Mouse (Mus musculus) hindbrain, postnatal 0 days (tissue): ENCODE results near the gene Acadvl. TPM values are rescaled to one million over a fixed set of nuclear protein-coding genes. Genes with fewer than 3 reads are reported as not detected.

Source experiments
- ATAC-seq: fragments of 200-750 bp; cut with Nextera tagmentation; 2 replicates; pipeline ENCODE4 v1.8.0; 2017; ENCODE audit warnings: mild to moderate bottlenecking, moderate TSS enrichment, moderate library complexity
- DNase-seq: peaks from one replicate; pipeline ENCODE4 v3.0.0-alpha.2; 2015; ENCODE audit warnings: low spot score
- H3K27ac ChIP-seq: fragments of 300-500 bp; sonication (generic); 2 replicates; pipeline ENCODE4 v1.5.1; 2014; ENCODE audit warnings: mild to moderate bottlenecking
- H3K27me3 ChIP-seq: fragments of 300-500 bp; sonication (generic); 2 replicates; pipeline ENCODE4 v1.6.1; 2014; ENCODE audit warnings: low read length, mixed read lengths; ENCODE audit not compliant: insufficient read depth
- H3K36me3 ChIP-seq: fragments of 300-500 bp; sonication (generic); 2 replicates; pipeline ENCODE4 v1.6.1; 2014; ENCODE audit warnings: low read length, mixed read lengths; ENCODE audit not compliant: insufficient read depth
- H3K4me1 ChIP-seq: fragments of 300-500 bp; sonication (generic); 2 replicates; pipeline ENCODE4 v1.6.1; 2014; ENCODE audit warnings: antibody characterized with exemption, low read length, mixed read lengths; ENCODE audit not compliant: insufficient read depth
- H3K4me2 ChIP-seq: fragments of 300-500 bp; sonication (generic); 2 replicates; pipeline ENCODE4 v1.6.1; 2014; ENCODE audit warnings: low read depth, mild to moderate bottlenecking, low read length, moderate library complexity, mixed read lengths
- H3K4me3 ChIP-seq: fragments of 300-500 bp; sonication (generic); 2 replicates; pipeline ENCODE4 v1.5.1; 2014; ENCODE audit warnings: low read length
- H3K9ac ChIP-seq: fragments of 300-500 bp; sonication (generic); replicated peaks from 2 replicates; pipeline ENCODE4 v1.6.1; 2014; ENCODE audit warnings: mild to moderate bottlenecking, low read length, moderate library complexity, mixed read lengths
- H3K9me3 ChIP-seq: fragments of 300-500 bp; sonication (generic); 2 replicates; pipeline ENCODE4 v1.6.1; 2016; ENCODE audit warnings: low read length, mixed read lengths
- CTCF ChIP-seq: IDR thresholded peaks from 2 replicates; pipeline ENCODE4 v1.5.1; 2016; ENCODE audit warnings: antibody characterized with exemption, control low read depth, low read depth
- WGBS: fragments of 180-500 bp; shearing (Covaris S2); extraction: QIAGEN DNeasy Blood & Tissue Kit; methylation state at CpG from one replicate; pipeline ENCODE4 v1.1.7; 2014; 5-methylcytosine and 5-hydroxymethylcytosine counted together
- polyA plus RNA-seq: library from polyadenylated mRNA; unstranded; fragments of >200 nt; fragmentation: Nextera tagmentation; extraction: Ambion mirVana; gene quantifications from 2 replicates; pipeline ENCODE4 v1.2.1, GENCODE M21; 2015
- total RNA-seq: library from RNA; depleted of rRNA; stranded (reverse); fragments of >200 nt; gene quantifications from 2 replicates; pipeline ENCODE4 v1.2.3, GENCODE M21; 2014

The Acadvl gene
- total and polyA plus RNA-seq, 2 experiments from 2014 or later: 44.4 to 65.2 TPM

GRCm38 (mm10) chr11:70005521-70005920 lies 9.7 kb downstream of the Acadvl start:
- H3K9ac ChIP-seq: no peak overlapping the region
- no peaks in the 10 kb centered on the region for H3K27me3 ChIP-seq
- H3K27ac ChIP-seq: no peak overlapping the region
- peaks cover 54% of the 10 kb centered on the region for H3K36me3 ChIP-seq
- H3K4me1 ChIP-seq: peaks cover 22% of the 10 kb centered on the region
- no peak overlapping the region for H3K4me2 ChIP-seq
- TF ChIP-seq CTCF: peak; percentile 48
- ATAC-seq (no peak), DNase-seq (no peak)
- no peak overlapping the region for H3K4me3 ChIP-seq
- WGBS: 55% methylated on average over 5 of the region's 5 CpGs
- H3K9me3 ChIP-seq: no peaks in the 10 kb centered on the region

- Histone ChIP-seq H3K4me2 (peak overlapping the region; percentile 92), H3K9me3 (no peaks in the 10 kb centered on the region), H3K36me3 (peaks cover 37% of the 10 kb centered on the region), H3K4me1 (peaks cover 22% of the 10 kb centered on the region), H3K27me3 (no peaks in the 10 kb centered on the region), H3K4me3 (peak overlapping the region; percentile 67), H3K27ac (no peak overlapping the region), H3K9ac (no peak overlapping the region)
- no peak for DNase-seq
- no peak for ATAC-seq
- no peak for TF ChIP-seq CTCF
- 96% methylated on average over 2 of the region's 2 CpGs for WGBS
These were observed 12.7 kb downstream of the Acadvl start for GRCm38 (mm10) chr11:70002471-70002870.

GRCm38 (mm10) chr11:70001865-70002264 lies 13.3 kb downstream of the Acadvl start:
- H3K4me1 ChIP-seq: peaks cover 22% of the 10 kb centered on the region

GRCm38 (mm10) chr11:70001159-70001558 lies 14.1 kb downstream of the Acadvl start:
- peak overlapping the region; percentile 92 for H3K4me2 ChIP-seq
- H3K9ac ChIP-seq: peak overlapping the region; percentile 77
- no peaks in the 10 kb centered on the region for H3K9me3 ChIP-seq
- no peaks in the 10 kb centered on the region for H3K27me3 ChIP-seq
- WGBS: 15% methylated on average over 8 of the region's 8 CpGs
- peak overlapping the region; percentile 88 for H3K27ac ChIP-seq
- peak overlapping the region; percentile 67 for H3K4me3 ChIP-seq
- TF ChIP-seq CTCF: no peak
- no peak for ATAC-seq
- peaks cover 22% of the 10 kb centered on the region for H3K4me1 ChIP-seq
- no peak for DNase-seq
- peaks cover 24% of the 10 kb centered on the region; the same call in 1 of the 2 replicates for H3K36me3 ChIP-seq

More at GRCm38 (mm10) chr11:70001865-70002264, 13.3 kb downstream of the Acadvl start:
- Histone ChIP-seq H3K9ac (no peak overlapping the region), H3K27me3 (no peaks in the 10 kb centered on the region), H3K4me3 (peak overlapping the region; percentile 67), H3K4me2 (peak overlapping the region; percentile 92), H3K27ac (no peak overlapping the region), H3K9me3 (no peaks in the 10 kb centered on the region), H3K36me3 (peaks cover 31% of the 10 kb centered on the region)
- DNase-seq (peak; percentile 77), ATAC-seq (no peak)
- peak; percentile 76 for TF ChIP-seq CTCF

- H3K27me3 ChIP-seq: no peaks in the 10 kb centered on the region
- 2% methylated on average over 47 of the region's 48 CpGs for WGBS
- peaks cover 22% of the 10 kb centered on the region for H3K4me1 ChIP-seq
- peak within 1 kb of the TSS; percentile 88 for H3K27ac ChIP-seq
- H3K9ac ChIP-seq: peak within 1 kb of the TSS; percentile 77
- ATAC-seq: peak; percentile 78
- H3K4me3 ChIP-seq: peak within 1 kb of the TSS; percentile 67
- H3K36me3 ChIP-seq: peaks cover 20% of the 10 kb centered on the region; the same call in 1 of the 2 replicates
- DNase-seq: peak; percentile 98
- TF ChIP-seq CTCF: no peak
- H3K9me3 ChIP-seq: no peaks in the 10 kb centered on the region
- peak within 1 kb of the TSS; percentile 92 for H3K4me2 ChIP-seq
These were observed 14.8 kb downstream of the Acadvl start, which contains the start of gene Dvl2 for GRCm38 (mm10) chr11:70000396-70000898. TSS of gene Dvl2 (plus strand) at chr11:70000595.

- no peaks in the 10 kb centered on the region for H3K9me3 ChIP-seq
- H3K27ac ChIP-seq: peak overlapping the region; percentile 88; the same call in 1 of the 2 replicates
- no peak for ATAC-seq
- no peak for TF ChIP-seq CTCF
- no peak for DNase-seq
- H3K4me3 ChIP-seq: no peak overlapping the region
- peaks cover 22% of the 10 kb centered on the region for H3K4me1 ChIP-seq
- H3K4me2 ChIP-seq: peak overlapping the region; percentile 92; the same call in 1 of the 2 replicates
- H3K27me3 ChIP-seq: no peaks in the 10 kb centered on the region
- no peak overlapping the region for H3K9ac ChIP-seq
- peaks cover 12% of the 10 kb centered on the region; the same call in 1 of the 2 replicates for H3K36me3 ChIP-seq
- WGBS: 86% methylated on average over 8 of the region's 8 CpGs
These were observed 15.5 kb downstream of the Acadvl start for GRCm38 (mm10) chr11:69999666-70000065.
